Mouse (Mus musculus) forebrain, embryonic 16.5 days (tissue): Measurements from ENCODE around the gene Ptgr2. TPM values are rescaled to one million over a fixed set of nuclear protein-coding genes. Genes with fewer than 3 reads are reported as not detected.

Experiments
- ATAC-seq: fragments of 200-750 bp; cut with Nextera tagmentation; 2 replicates; pipeline ENCODE4 v1.8.0; 2017; ENCODE audit warnings: mild to moderate bottlenecking, moderate library complexity
- H3K27ac ChIP-seq: fragments of 300-500 bp; sonication (generic); 2 replicates; pipeline ENCODE4 v1.5.1; 2014; ENCODE audit warnings: low read length, control low read depth
- H3K27me3 ChIP-seq: fragments of 300-500 bp; sonication (generic); replicated peaks from 2 replicates; pipeline ENCODE4 v1.6.1; 2014; ENCODE audit warnings: low read length; ENCODE audit not compliant: control insufficient read depth, insufficient read depth
- H3K36me3 ChIP-seq: fragments of 300-500 bp; sonication (generic); 2 replicates; pipeline ENCODE4 v1.6.1; 2014; ENCODE audit not compliant: control insufficient read depth, insufficient read depth
- H3K4me1 ChIP-seq: fragments of 300-500 bp; sonication (generic); replicated peaks from 2 replicates; pipeline ENCODE4 v1.6.1; 2014; ENCODE audit warnings: low read length; ENCODE audit not compliant: control insufficient read depth, insufficient read depth
- H3K4me2 ChIP-seq: fragments of 300-500 bp; sonication (generic); 2 replicates; pipeline ENCODE4 v1.6.1; 2014; ENCODE audit warnings: mild to moderate bottlenecking, low read length, control low read depth
- H3K4me3 ChIP-seq: fragments of 300-500 bp; sonication (generic); replicated peaks from 2 replicates; pipeline ENCODE4 v1.5.1; 2014; ENCODE audit warnings: mild to moderate bottlenecking, low read length, control low read depth
- H3K9ac ChIP-seq: fragments of 300-500 bp; sonication (generic); replicated peaks from 2 replicates; pipeline ENCODE4 v1.6.1; 2014; ENCODE audit warnings: low read depth, low read length, control low read depth
- H3K9me3 ChIP-seq: fragments of 300-500 bp; sonication (generic); 2 replicates; pipeline ENCODE4 v1.6.1; 2016; ENCODE audit warnings: low read length; ENCODE audit not compliant: control insufficient read depth
- WGBS: fragments of 180-500 bp; shearing (Covaris S2); extraction: QIAGEN DNeasy Blood & Tissue Kit; methylation state at CpG from one replicate; pipeline ENCODE4 v1.1.7; 2014; 5-methylcytosine and 5-hydroxymethylcytosine counted together
- polyA plus RNA-seq: library from polyadenylated mRNA; unstranded; fragments of >200 nt; fragmentation: Nextera tagmentation; extraction: Ambion mirVana; gene quantifications from 2 replicates; pipeline ENCODE4 v1.2.1, GENCODE M21; 2015

Ptgr2 gene
- polyA plus RNA-seq, 1 experiment from 2014 or later: 13.2 TPM

DNA sequence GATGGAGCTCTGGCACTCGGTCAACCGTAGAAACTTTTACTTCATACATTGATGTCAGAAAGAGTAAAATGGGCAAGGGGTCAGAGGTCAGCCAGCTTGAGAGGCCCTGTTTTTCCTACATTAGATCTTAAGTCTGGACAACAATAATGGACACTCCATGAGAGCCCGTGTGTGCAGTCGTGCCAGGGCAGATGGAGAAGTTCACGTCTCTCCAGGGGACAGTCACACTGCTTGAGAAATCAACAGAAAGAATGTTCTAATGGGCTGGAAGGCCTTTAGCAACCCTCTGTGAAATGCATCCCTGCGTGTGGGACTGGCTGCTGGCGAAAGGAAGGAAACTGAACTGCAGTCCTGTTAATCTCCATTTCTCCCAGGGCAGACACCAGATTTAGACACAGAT lies 24.7 kb upstream of the Ptgr2 start:
- no peaks in the 10 kb centered on the region for H3K9me3 ChIP-seq
- H3K4me1 ChIP-seq: no peaks in the 10 kb centered on the region
- H3K9ac ChIP-seq: no peak overlapping the region
- H3K36me3 ChIP-seq: no peaks in the 10 kb centered on the region
- H3K4me3 ChIP-seq: no peak overlapping the region
- H3K27ac ChIP-seq: no peak overlapping the region
- no peaks in the 10 kb centered on the region for H3K27me3 ChIP-seq
- 46% methylated on average over 7 of the region's 7 CpGs for WGBS
- ATAC-seq: no peak
- H3K4me2 ChIP-seq: no peak overlapping the region

DNA sequence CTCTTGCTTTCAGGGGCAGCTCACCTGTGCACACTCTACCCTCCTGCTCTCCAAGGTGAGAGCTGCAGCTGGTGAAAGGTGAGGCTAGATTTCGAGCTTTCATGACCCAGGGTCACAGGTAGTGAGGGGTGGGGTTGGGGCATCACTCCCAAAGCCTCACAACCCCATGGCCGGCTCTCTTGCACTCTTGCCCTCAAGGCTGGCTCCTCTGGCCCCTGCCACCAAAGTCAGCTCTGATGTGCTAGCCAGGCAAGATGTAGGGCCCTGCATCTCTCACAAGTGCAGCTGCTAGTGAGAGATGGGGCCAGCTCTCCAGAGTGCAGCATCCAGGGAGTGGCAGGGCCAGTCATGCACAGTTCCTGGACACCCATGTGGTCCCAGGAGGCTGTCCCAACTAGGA lies 17.8 kb upstream of the Ptgr2 start:
- no peak for ATAC-seq
- Histone ChIP-seq H3K27ac (no peak overlapping the region), H3K9me3 (no peaks in the 10 kb centered on the region), H3K4me2 (no peak overlapping the region), H3K9ac (no peak overlapping the region), H3K4me1 (no peaks in the 10 kb centered on the region), H3K27me3 (no peaks in the 10 kb centered on the region), H3K36me3 (no peaks in the 10 kb centered on the region), H3K4me3 (no peak overlapping the region)
- WGBS: 52% methylated on average over 2 of the region's 2 CpGs

DNA sequence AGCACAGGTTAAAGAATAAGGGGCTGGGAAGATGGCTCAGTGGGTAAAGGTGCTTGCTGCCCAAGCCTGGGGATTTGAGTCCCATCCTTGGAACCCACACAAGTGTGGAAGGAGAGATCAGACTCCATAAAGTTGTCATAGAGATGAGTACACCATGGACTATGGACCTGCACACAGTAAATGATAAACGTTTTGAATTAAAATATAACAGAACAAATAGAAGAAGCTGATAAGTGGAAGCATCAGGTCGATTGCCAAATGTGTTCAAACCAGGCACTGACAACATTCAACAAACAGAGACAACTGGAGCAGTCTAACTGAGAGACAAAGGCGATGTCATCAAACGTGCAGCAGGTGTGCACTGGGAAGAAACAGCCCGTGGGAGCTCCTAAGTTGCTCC lies 11.7 kb upstream of the Ptgr2 start:
- no peaks in the 10 kb centered on the region for H3K27me3 ChIP-seq
- H3K9me3 ChIP-seq: no peaks in the 10 kb centered on the region
- no peak for ATAC-seq
- H3K9ac ChIP-seq: no peak overlapping the region
- no peak overlapping the region for H3K27ac ChIP-seq
- no peak overlapping the region for H3K4me2 ChIP-seq
- WGBS: 77% methylated on average over 5 of the region's 5 CpGs
- H3K4me1 ChIP-seq: no peaks in the 10 kb centered on the region
- no peaks in the 10 kb centered on the region for H3K36me3 ChIP-seq
- no peak overlapping the region for H3K4me3 ChIP-seq

DNA sequence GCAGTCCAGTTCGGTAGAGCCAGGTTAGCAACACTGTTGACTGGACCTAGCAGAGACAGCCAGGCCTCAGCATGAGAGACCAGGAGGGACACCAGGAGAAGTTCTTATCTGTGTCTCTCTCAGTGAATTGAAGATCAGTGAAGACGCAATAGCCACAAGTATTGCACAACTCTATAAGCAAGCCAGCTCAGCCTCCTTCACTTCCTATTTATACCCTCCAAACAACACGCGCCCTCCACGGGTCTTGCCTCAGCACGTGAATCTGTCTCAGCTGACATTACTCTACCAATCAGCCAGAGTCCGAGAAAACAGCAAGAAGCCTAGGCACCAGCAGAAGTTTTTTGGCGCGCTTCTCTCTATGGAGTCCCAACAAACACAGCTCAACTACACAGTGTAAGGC lies 9.7 kb upstream of the Ptgr2 start:
- no peak overlapping the region for H3K4me2 ChIP-seq
- 93% methylated on average over 9 of the region's 9 CpGs for WGBS
- no peaks in the 10 kb centered on the region for H3K9me3 ChIP-seq
- no peak overlapping the region for H3K4me3 ChIP-seq
- ATAC-seq: no peak
- H3K27me3 ChIP-seq: no peaks in the 10 kb centered on the region
- H3K27ac ChIP-seq: no peak overlapping the region
- peaks cover 3% of the 10 kb centered on the region; the same call in 1 of the 2 replicates for H3K4me1 ChIP-seq
- no peak overlapping the region for H3K9ac ChIP-seq
- H3K36me3 ChIP-seq: no peaks in the 10 kb centered on the region

DNA sequence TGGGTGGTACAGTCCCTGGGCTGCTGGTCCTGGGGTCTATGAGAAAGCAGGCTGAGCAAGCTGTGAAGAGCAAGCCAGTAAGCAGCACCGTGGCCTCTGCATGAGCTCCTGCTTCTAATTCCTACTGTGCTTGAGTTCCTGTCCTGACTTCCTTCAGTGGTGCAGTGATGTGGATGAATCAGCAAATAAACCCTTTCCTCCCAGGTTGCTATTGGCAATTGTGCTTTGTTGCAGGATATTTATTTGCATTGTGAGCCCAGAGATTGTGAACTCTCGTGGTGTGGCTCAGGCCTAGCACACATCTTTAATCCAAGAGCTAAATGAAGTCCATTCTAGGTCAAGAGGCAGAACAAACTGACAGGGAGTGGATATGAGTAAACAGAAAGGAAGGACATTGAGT lies 8.7 kb upstream of the Ptgr2 start:
- no peak for ATAC-seq
- Histone ChIP-seq H3K27ac (no peak overlapping the region), H3K4me1 (peaks cover 3% of the 10 kb centered on the region; the same call in 1 of the 2 replicates), H3K9me3 (no peaks in the 10 kb centered on the region), H3K4me3 (no peak overlapping the region), H3K36me3 (no peaks in the 10 kb centered on the region), H3K27me3 (no peaks in the 10 kb centered on the region), H3K9ac (no peak overlapping the region), H3K4me2 (no peak overlapping the region)
- WGBS: 47% methylated on average over 2 of the region's 2 CpGs

DNA sequence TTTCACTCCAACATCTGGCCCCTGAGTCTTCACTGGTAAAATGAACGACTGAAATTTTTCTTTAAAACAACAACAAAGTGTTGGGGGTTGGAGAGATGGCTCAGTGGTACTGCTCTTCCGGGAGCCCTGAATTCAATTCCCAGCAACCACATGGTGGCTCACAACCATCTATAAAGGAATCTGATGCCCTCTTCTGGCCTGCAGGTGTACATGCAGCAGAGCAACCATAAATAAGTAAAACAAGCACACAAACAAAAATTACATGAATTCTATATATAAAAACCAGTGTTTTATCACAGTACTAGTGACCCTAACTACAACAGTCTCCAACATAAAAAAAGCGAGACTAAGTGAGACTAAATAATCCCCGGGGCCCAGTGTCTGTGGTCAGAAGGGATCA lies 8.2 kb upstream of the Ptgr2 start:
- no peaks in the 10 kb centered on the region for H3K36me3 ChIP-seq
- no peak for ATAC-seq
- no peak overlapping the region for H3K4me3 ChIP-seq
- no peaks in the 10 kb centered on the region for H3K27me3 ChIP-seq
- peaks cover 3% of the 10 kb centered on the region; the same call in 1 of the 2 replicates for H3K4me1 ChIP-seq
- no peak overlapping the region for H3K27ac ChIP-seq
- H3K4me2 ChIP-seq: no peak overlapping the region
- H3K9me3 ChIP-seq: no peaks in the 10 kb centered on the region
- H3K9ac ChIP-seq: no peak overlapping the region
- 80% methylated on average over 4 of the region's 4 CpGs for WGBS

DNA sequence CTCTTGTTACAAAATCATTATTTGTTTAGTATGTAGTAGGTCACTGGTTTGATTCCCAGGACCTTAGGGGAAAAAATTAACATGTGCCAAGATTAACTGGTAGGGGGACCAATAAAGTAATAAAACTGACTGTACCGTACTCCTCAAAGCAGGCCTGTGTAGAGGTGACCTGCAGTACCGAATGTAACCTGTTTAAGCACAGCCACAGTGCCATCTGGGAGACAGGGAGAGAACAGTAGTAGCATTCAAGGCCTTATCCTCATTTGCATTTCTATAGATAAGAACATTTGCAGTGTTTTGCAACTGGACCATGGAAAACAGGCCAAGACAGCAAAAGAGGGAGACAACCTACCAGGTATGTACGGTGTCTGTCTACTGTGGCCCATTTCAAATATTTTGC lies 7.2 kb upstream of the Ptgr2 start:
- Histone ChIP-seq H3K36me3 (no peaks in the 10 kb centered on the region), H3K27ac (no peak overlapping the region), H3K4me2 (no peak overlapping the region), H3K27me3 (no peaks in the 10 kb centered on the region), H3K9me3 (no peaks in the 10 kb centered on the region), H3K4me3 (no peak overlapping the region), H3K4me1 (peaks cover 3% of the 10 kb centered on the region; the same call in 1 of the 2 replicates), H3K9ac (no peak overlapping the region)
- WGBS: 11% methylated on average over 3 of the region's 3 CpGs
- ATAC-seq: no peak; the same call in 1 of the 2 replicates

DNA sequence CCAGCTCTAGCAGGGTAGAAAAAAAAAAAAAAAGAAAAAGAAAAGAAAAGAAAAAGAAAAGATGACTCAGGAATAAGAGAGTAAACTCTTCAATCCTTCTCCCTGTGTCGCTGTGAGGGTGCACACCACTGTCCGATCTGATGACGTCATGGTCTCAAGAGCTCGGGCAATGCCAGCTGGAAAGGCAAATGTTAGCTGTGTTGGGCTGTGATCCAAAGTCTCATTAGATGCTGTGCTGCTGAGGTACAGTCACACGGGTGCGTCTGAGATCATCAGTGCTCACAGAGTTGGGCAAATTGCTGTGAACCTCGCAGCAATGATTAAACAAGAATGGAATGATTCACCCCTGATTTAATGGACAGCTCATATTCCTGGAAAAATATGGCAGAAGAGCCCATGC lies 6.1 kb upstream of the Ptgr2 start:
- Histone ChIP-seq H3K27ac (no peak overlapping the region), H3K27me3 (no peaks in the 10 kb centered on the region), H3K4me1 (peaks cover 3% of the 10 kb centered on the region; the same call in 1 of the 2 replicates), H3K36me3 (no peaks in the 10 kb centered on the region), H3K9ac (no peak overlapping the region), H3K4me3 (no peak overlapping the region), H3K9me3 (no peaks in the 10 kb centered on the region), H3K4me2 (no peak overlapping the region)
- no peak for ATAC-seq
- WGBS: 37% methylated on average over 7 of the region's 7 CpGs

DNA sequence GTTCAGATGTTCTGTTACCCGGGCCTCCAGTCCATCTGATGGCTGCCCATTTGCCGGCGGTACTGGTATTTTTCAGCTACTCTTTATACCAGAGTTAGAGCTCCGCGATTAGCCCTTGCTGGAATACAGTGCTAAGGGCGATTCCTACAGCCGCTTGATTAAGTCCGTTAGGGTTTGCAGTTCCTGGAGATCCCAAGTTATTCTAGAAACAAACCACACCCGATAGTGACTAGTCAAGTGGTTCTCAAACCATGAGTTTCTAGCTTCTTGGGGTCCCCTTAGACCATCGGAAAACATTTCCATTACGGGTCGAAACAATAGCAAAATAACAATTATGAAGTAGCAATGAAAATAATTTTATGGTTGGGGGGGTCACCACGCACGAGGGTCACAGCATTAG lies 641 bp upstream of the Ptgr2 start:
- peaks cover 8% of the 10 kb centered on the region for H3K4me1 ChIP-seq
- no peak overlapping the region for H3K4me3 ChIP-seq
- H3K27ac ChIP-seq: no peak overlapping the region
- no peaks in the 10 kb centered on the region for H3K27me3 ChIP-seq
- no peaks in the 10 kb centered on the region for H3K36me3 ChIP-seq
- H3K9me3 ChIP-seq: no peaks in the 10 kb centered on the region
- ATAC-seq: no peak
- WGBS: 79% methylated on average over 14 of the region's 14 CpGs
- peak overlapping the region; percentile 74 for H3K4me2 ChIP-seq
- no peak overlapping the region for H3K9ac ChIP-seq

DNA sequence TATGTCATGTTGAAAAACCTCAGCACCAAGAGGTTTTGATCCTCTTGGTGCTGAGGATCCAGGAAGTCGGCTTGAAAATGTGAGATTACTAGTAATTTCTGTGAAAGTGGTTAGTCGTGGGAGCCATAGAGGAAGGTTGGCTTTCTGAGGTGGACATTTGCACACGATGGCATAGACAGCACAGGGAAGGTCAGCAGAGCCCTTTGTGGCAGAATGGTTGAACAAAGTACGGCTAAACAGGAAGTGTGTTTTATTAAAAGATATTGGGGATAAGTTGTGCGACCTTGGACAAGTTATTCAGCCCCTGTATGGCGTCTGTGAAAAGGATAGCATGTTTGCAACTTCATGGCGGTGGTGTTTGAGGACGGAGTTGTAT lies 549 bp downstream of the Ptgr2 start:
- Histone ChIP-seq H3K27me3 (no peaks in the 10 kb centered on the region), H3K36me3 (no peaks in the 10 kb centered on the region), H3K4me1 (peaks cover 8% of the 10 kb centered on the region), H3K9ac (peak overlapping the region; percentile 68), H3K27ac (no peak overlapping the region), H3K9me3 (no peaks in the 10 kb centered on the region), H3K4me2 (peak overlapping the region; percentile 74), H3K4me3 (peak overlapping the region; percentile 65)
- WGBS: 37% methylated on average over 8 of the region's 8 CpGs
- ATAC-seq: no peak
